Mouse (Mus musculus): ENCODE measurements around the gene E130114P18Rik.
A peak's percentile ranks its signal among the peaks of the same experiment; 100 is the strongest.

The E130114P18Rik gene

GRCm38 (mm10) chr4:97636569-97636968, 141.3 kb downstream of the E130114P18Rik start:
- DNase-seq, result no peak

GRCm38 (mm10) chr4:97635757-97636292, 142.1 kb downstream of the E130114P18Rik start:
- DNase-seq, result no peak

GRCm38 (mm10) chr4:97635296-97635755, 142.6 kb downstream of the E130114P18Rik start:
- no peak for DNase-seq

- DNase-seq, result no peak
These were observed 148.8 kb downstream of the E130114P18Rik start for GRCm38 (mm10) chr4:97628881-97629605.

- no peak for DNase-seq
These were observed 151.7 kb downstream of the E130114P18Rik start for GRCm38 (mm10) chr4:97626002-97626720.

- DNase-seq, result peak; percentile 9
These were observed 154.7 kb downstream of the E130114P18Rik start for GRCm38 (mm10) chr4:97623165-97623564.

- DNase-seq, result no peak
These were observed 156.1 kb downstream of the E130114P18Rik start for GRCm38 (mm10) chr4:97621731-97622130.

- no peak for DNase-seq
These were observed 157.5 kb downstream of the E130114P18Rik start for GRCm38 (mm10) chr4:97620409-97620808.

- DNase-seq, result no peak
These were observed 159.1 kb downstream of the E130114P18Rik start for GRCm38 (mm10) chr4:97618668-97619373.

- peak; percentile 4 for DNase-seq
These were observed 162.8 kb downstream of the E130114P18Rik start for GRCm38 (mm10) chr4:97615031-97615430.

- DNase-seq, result no peak
These were observed 166.5 kb downstream of the E130114P18Rik start for GRCm38 (mm10) chr4:97611251-97611847.

GRCm38 (mm10) chr4:97609831-97610727, 167.8 kb downstream of the E130114P18Rik start:
- DNase-seq, result no peak

- DNase-seq, result no peak
These were observed 168.5 kb downstream of the E130114P18Rik start for GRCm38 (mm10) chr4:97609329-97609728.

- no peak for DNase-seq
These were observed 169.2 kb downstream of the E130114P18Rik start for GRCm38 (mm10) chr4:97608728-97609127.

GRCm38 (mm10) chr4:97608134-97608533, 169.7 kb downstream of the E130114P18Rik start:
- DNase-seq, result no peak

GRCm38 (mm10) chr4:97607169-97607568, 170.7 kb downstream of the E130114P18Rik start:
- DNase-seq, result no peak

- DNase-seq, result no peak
These were observed 171.4 kb downstream of the E130114P18Rik start for GRCm38 (mm10) chr4:97606524-97606923.

GRCm38 (mm10) chr4:97602579-97602978, 175.3 kb downstream of the E130114P18Rik start:
- DNase-seq, result no peak

- DNase-seq, result no peak
These were observed 176.7 kb downstream of the E130114P18Rik start for GRCm38 (mm10) chr4:97600875-97601835.

GRCm38 (mm10) chr4:97597443-97597842, 180.4 kb downstream of the E130114P18Rik start:
- DNase-seq, result no peak

Data from kidney, adult 9 months (tissue).